In genomic region chr6:126740211-126741142, GRCm38 (mm10) we compare ENCODE assay signal across 8 mouse cellular contexts. TPM values are rescaled to one million over a fixed set of nuclear protein-coding genes. Genes with fewer than 3 reads are reported as not detected.
A peak's percentile ranks its signal among the peaks of the same experiment; 100 is the strongest.
DNase-seq lines count a peak whose midpoint lies in the region; ATAC-seq and TF ChIP-seq lines count a peak whose summit lies in the region.

TSS of gene Kcna6 (minus strand) at chr6:126740674.

- H3K4me2 ChIP-seq in heart, embryonic 12.5 days = peak within 1 kb of the TSS; percentile 89
- peak within 1 kb of the TSS; percentile 81 for H3K4me2 ChIP-seq in midbrain, postnatal 0 days (ENCODE audit: low read depth, low read length, poor library complexity, severe bottlenecking)

- no peaks in the 10 kb centered on the region; the same call in 1 of the 2 replicates for H3K9me3 ChIP-seq in heart, embryonic 12.5 days (replicated peaks)
- H3K9me3 ChIP-seq in midbrain, postnatal 0 days (ENCODE audit: low read length) = no peaks in the 10 kb centered on the region

- ATAC-seq in heart, embryonic 12.5 days (ENCODE audit: insufficient number of reproducible peaks, low FRiP score) = peak; percentile 66
- peak; percentile 95 for ATAC-seq in midbrain, postnatal 0 days (ENCODE audit: low FRiP score)
- ATAC-seq in megakaryocyte progenitor cell, adult 5-6 weeks (replicated peaks; ENCODE audit: poor library complexity) = no peak

- TF ChIP-seq CTCF in left cerebral cortex, adult 2 months (IDR thresholded peaks at IDR 0.05) = no peak
- TF ChIP-seq CTCF in midbrain, postnatal 0 days (IDR thresholded peaks at IDR 0.05) = no peak; the same call in 1 of the 2 replicates

- peak within 1 kb of the TSS; percentile 51; the same call in 1 of the 2 replicates for H3K9ac ChIP-seq in heart, embryonic 12.5 days
- peak within 1 kb of the TSS; percentile 66 for H3K9ac ChIP-seq in midbrain, postnatal 0 days (replicated peaks; ENCODE audit: low read length, poor library complexity, severe bottlenecking)

- peaks cover 16% of the 10 kb centered on the region for H3K4me1 ChIP-seq in heart, embryonic 12.5 days (replicated peaks)
- peaks cover 12% of the 10 kb centered on the region for H3K4me1 ChIP-seq in midbrain, postnatal 0 days (ENCODE audit: insufficient read depth, low read length)

- WGBS in heart, embryonic 12.5 days = 4% methylated on average over 36 of the region's 36 CpGs
- 2% methylated on average over 34 of the region's 36 CpGs for WGBS in midbrain, postnatal 0 days

- H3K27ac ChIP-seq in heart, embryonic 12.5 days (ENCODE audit: poor library complexity, severe bottlenecking) = no peak within 1 kb of the TSS
- H3K27ac ChIP-seq in left cerebral cortex, adult 2 months = peak within 1 kb of the TSS; percentile 91
- peak within 1 kb of the TSS; percentile 84 for H3K27ac ChIP-seq in midbrain, postnatal 0 days (ENCODE audit: low read depth, low read length)

- intact Hi-C loops in heart, postnatal 25 days (cut with DNase I) = no loop called here
- intact Hi-C loops in left cerebral cortex, adult 2 months (cut with DNase I) = loop anchor here (5.0 kb wide), 1 partner anchor 42 kb away; no protein-coding TSS in a partner anchor

- peak within 1 kb of the TSS; percentile 56 for H3K4me3 ChIP-seq in heart, embryonic 12.5 days
- H3K4me3 ChIP-seq in left cerebral cortex, adult 2 months = peak within 1 kb of the TSS; percentile 64
- H3K4me3 ChIP-seq in midbrain, postnatal 0 days (ENCODE audit: low read depth, low read length) = peak within 1 kb of the TSS; percentile 62

- DNase-seq in heart, postnatal 25 days (ENCODE audit: low spot score) = no peak
- DNase-seq in brain, adult 2 months (ENCODE audit: low read depth, low spot score) = peak; percentile 82
- no peak for DNase-seq in frontal cortex, adult 2 months (ENCODE audit: extremely low spot score in 1 of 2, low spot score in 1 of 2)
- peak in 1 of 2 experiments; percentile 45 for DNase-seq in left cerebral cortex, adult 2 months (ENCODE audit: extremely low spot score in 1 of 2, low spot score in 2 of 2)
- DNase-seq in midbrain, postnatal 0 days (ENCODE audit: low spot score) = peak; percentile 86
- no peak for DNase-seq in thymus, postnatal 25 days

- H3K36me3 ChIP-seq in heart, embryonic 12.5 days = no peaks in the 10 kb centered on the region
- H3K36me3 ChIP-seq in midbrain, postnatal 0 days (ENCODE audit: insufficient read depth, low read length) = no peaks in the 10 kb centered on the region; the same call in 1 of the 2 replicates

- H3K27me3 ChIP-seq in heart, embryonic 12.5 days (replicated peaks) = peaks cover 78% of the 10 kb centered on the region
- no peaks in the 10 kb centered on the region for H3K27me3 ChIP-seq in midbrain, postnatal 0 days (ENCODE audit: insufficient read depth, low read length)

RNA-seq across cellular contexts. Expression of gene Kcna6, which starts in this region (rescaled TPM):
- 2.0 and 2.5 TPM in 2 replicates for polyA plus RNA-seq in heart, embryonic 12.5 days (2016; fragmentation: Nextera tagmentation; extraction: Ambion mirVana)
- total RNA-seq in heart, postnatal 25 days (2021) = 1 to 10 TPM; 1.2 to 2.2 TPM
- 35.8 and 39.3 TPM in 2 replicates for polyA plus RNA-seq in frontal cortex, adult 2 months (2012; rRNA removed)
- total RNA-seq in left cerebral cortex, adult 2 months (2021) = 10 to 100 TPM; 56.3 to 65.4 TPM
- total RNA-seq in midbrain, postnatal 0 days (2014; rRNA removed) = 91.7 and 95.9 TPM in 2 replicates
- polyA plus RNA-seq in midbrain, postnatal 0 days (2015; fragmentation: Nextera tagmentation; extraction: Ambion mirVana) = 26.9 and 29.2 TPM in 2 replicates
- total RNA-seq in megakaryocyte progenitor cell, adult 5-6 weeks (2015) = not detected in 2 replicates
- total RNA-seq in megakaryocyte progenitor cell, adult 5-6 weeks (2017) = not detected in 2 replicates

Comparison
In these comparisons a context has a peak if more than half of its experiments do, and no peak if none do; other contexts are left out.
1. RNA of gene Kcna6 (total RNA-seq): 91.7 to 95.9 TPM in midbrain, postnatal 0 days and 56.3 to 65.4 TPM in left cerebral cortex, adult 2 months; 1.2 to 2.2 TPM in heart, postnatal 25 days and not detected in megakaryocyte progenitor cell, adult 5-6 weeks; every median in the first group is over 10 times any median in the second.
2. DNase-seq: peak in brain, adult 2 months (single experiment) and midbrain, postnatal 0 days (single experiment); none in heart, postnatal 25 days (single experiment), frontal cortex, adult 2 months (0 of 2) and thymus, postnatal 25 days (single experiment).
3. Peak in every context shown above with its lines, with median percentiles within 50 percentile points of each other: H3K4me3 ChIP-seq.